Mouse (Mus musculus): Measurements from ENCODE around the gene Scgb1b30. TPM values are rescaled to one million over a fixed set of nuclear protein-coding genes. Genes with fewer than 3 reads are reported as not detected.
"Not testable (repeated sequence)": the region's sequence is repeated elsewhere in the genome, so short reads cannot be mapped to it uniquely, and the experiment has no call there.

Scgb1b30 gene
- not detected in 2 replicates for polyA plus RNA-seq (2015; fragmentation: Nextera tagmentation; extraction: Ambion mirVana)

GRCm38 (mm10) chr7:34094911-34095481 lies at the start of gene Scgb1b30:
Gene Scgb1b30, plus strand, starts transcription at chr7:34095431.
- no peak within 1 kb of the TSS for H3K9ac ChIP-seq (replicated peaks)

GRCm38 (mm10) chr7:34068132-34068531 lies 27.1 kb upstream of the Scgb1b30 start:
- H3K9ac ChIP-seq (replicated peaks); H3K4me1 ChIP-seq (replicated peaks); H3K27ac ChIP-seq; ATAC-seq; H3K4me3 ChIP-seq (replicated peaks); H3K36me3 ChIP-seq; H3K27me3 ChIP-seq; H3K4me2 ChIP-seq (replicated peaks); H3K9me3 ChIP-seq: not testable (repeated sequence)
- 83% methylated on average over 5 of the region's 5 CpGs for WGBS

More at GRCm38 (mm10) chr7:34094911-34095481, at the start of gene Scgb1b30:
- Histone ChIP-seq H3K4me2 (replicated peaks) (no peak within 1 kb of the TSS), H3K4me3 (replicated peaks) (no peak within 1 kb of the TSS), H3K4me1 (replicated peaks) (no peaks in the 10 kb centered on the region), H3K27ac (no peak within 1 kb of the TSS), H3K9me3 (peaks cover 12% of the 10 kb centered on the region; the same call in 1 of the 2 replicates), H3K36me3 (no peaks in the 10 kb centered on the region), H3K27me3 (no peaks in the 10 kb centered on the region)
- no peak for ATAC-seq
- WGBS = 75% methylated on average over 3 of the region's 3 CpGs

GRCm38 (mm10) chr7:34100002-34100401 lies 4.8 kb downstream of the Scgb1b30 start:
- 81% methylated on average over 2 of the region's 2 CpGs for WGBS
- H3K27me3 ChIP-seq = no peaks in the 10 kb centered on the region
- H3K36me3 ChIP-seq = no peaks in the 10 kb centered on the region
- H3K4me1 ChIP-seq (replicated peaks) = no peaks in the 10 kb centered on the region
- peaks cover 3% of the 10 kb centered on the region; the same call in 1 of the 2 replicates for H3K9me3 ChIP-seq
- H3K27ac ChIP-seq = no peak overlapping the region
- H3K4me3 ChIP-seq (replicated peaks) = no peak overlapping the region
- no peak overlapping the region for H3K9ac ChIP-seq (replicated peaks)
- H3K4me2 ChIP-seq (replicated peaks) = no peak overlapping the region
- ATAC-seq = no peak

DNA sequence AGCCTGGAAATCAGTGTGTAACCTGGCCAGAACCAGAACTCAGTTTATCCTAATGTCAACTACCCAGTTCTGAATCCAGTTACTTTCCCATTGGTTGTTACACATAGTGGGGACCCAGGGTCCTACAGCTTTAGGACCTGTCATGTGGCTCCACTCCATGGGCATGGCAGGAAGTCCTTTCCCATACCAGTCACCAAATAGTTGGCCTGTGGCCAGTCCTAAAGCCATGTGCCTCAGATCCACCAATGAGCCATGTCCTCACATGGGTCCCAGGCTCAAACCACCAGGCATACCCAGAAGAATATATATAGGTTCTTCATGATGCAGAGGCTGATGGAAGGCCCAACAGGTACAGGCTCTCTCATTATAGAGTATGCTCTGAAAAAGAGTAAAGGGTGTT lies 6.0 kb downstream of the Scgb1b30 start:
- Histone ChIP-seq H3K4me3 (replicated peaks) (no peak overlapping the region), H3K27ac (no peak overlapping the region), H3K4me1 (replicated peaks) (no peaks in the 10 kb centered on the region), H3K4me2 (replicated peaks) (no peak overlapping the region), H3K9me3 (no peaks in the 10 kb centered on the region; the same call in 1 of the 2 replicates), H3K9ac (replicated peaks) (no peak overlapping the region), H3K27me3 (no peaks in the 10 kb centered on the region), H3K36me3 (no peaks in the 10 kb centered on the region)
- ATAC-seq = no peak

DNA sequence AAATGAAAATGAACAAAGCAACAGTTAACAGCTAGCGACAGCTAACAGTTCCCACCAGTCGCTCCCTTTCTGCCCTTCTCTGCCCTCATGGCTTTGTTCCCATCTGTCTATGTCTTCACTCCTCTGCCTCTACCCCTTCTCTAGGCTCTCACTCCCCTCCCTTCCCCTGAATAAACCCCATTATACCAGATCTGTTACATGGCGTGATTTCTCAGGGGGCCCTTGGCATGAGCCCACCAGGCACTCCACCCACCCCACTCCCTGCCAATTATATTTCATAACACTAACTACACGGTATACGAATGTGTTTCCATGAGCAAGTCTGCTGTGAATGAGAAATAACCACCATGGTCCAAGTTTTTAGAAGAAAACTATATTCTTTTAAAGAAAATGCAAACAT lies 14.0 kb downstream of the Scgb1b30 start:
- Histone ChIP-seq H3K9me3 (no peaks in the 10 kb centered on the region), H3K4me1 (replicated peaks) (no peaks in the 10 kb centered on the region), H3K36me3 (peaks cover 34% of the 10 kb centered on the region), H3K27ac (no peak overlapping the region), H3K9ac (replicated peaks) (no peak overlapping the region), H3K4me3 (replicated peaks) (no peak overlapping the region), H3K27me3 (no peaks in the 10 kb centered on the region), H3K4me2 (replicated peaks) (no peak overlapping the region)
- WGBS = 74% methylated on average over 5 of the region's 5 CpGs
- ATAC-seq = peak; percentile 57

GRCm38 (mm10) chr7:34116601-34117000 lies 21.4 kb downstream of the Scgb1b30 start:
- H3K9me3 ChIP-seq = no peaks in the 10 kb centered on the region
- H3K4me3 ChIP-seq (replicated peaks) = no peak overlapping the region
- no peak overlapping the region for H3K4me2 ChIP-seq (replicated peaks)
- H3K27me3 ChIP-seq = no peaks in the 10 kb centered on the region
- H3K27ac ChIP-seq = no peak overlapping the region
- ATAC-seq = peak; percentile 4; the same call in 1 of the 2 replicates
- WGBS = 83% methylated on average over 3 of the region's 3 CpGs
- no peak overlapping the region for H3K9ac ChIP-seq (replicated peaks)
- no peaks in the 10 kb centered on the region for H3K4me1 ChIP-seq (replicated peaks)
- peaks cover 62% of the 10 kb centered on the region for H3K36me3 ChIP-seq

DNA sequence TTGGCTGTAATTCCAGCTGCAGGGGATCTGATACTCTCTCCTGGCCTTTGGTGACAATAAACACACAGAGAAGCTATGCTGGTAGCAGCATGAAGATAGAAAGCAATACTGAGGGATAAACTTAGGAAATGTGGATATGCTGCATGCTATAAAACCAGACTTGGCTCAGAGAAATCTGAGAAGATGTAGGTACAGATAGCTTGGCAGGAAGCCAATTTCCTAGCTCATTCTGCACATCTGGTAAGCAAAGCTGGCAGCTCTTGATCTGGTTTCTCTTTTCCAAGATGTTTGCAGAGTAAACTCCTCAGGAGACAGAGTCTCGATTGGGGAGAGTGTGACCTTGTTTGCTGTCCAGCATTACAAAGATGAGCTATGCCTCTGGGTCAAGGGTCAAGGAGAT lies 25.4 kb downstream of the Scgb1b30 start:
- peaks cover 27% of the 10 kb centered on the region for H3K36me3 ChIP-seq
- ATAC-seq; H3K4me1 ChIP-seq (replicated peaks); H3K9ac ChIP-seq (replicated peaks); H3K27ac ChIP-seq; H3K27me3 ChIP-seq; H3K4me2 ChIP-seq (replicated peaks); H3K4me3 ChIP-seq (replicated peaks); H3K9me3 ChIP-seq: not testable (repeated sequence)
- 56% methylated on average over 1 of the region's 1 CpGs for WGBS

DNA sequence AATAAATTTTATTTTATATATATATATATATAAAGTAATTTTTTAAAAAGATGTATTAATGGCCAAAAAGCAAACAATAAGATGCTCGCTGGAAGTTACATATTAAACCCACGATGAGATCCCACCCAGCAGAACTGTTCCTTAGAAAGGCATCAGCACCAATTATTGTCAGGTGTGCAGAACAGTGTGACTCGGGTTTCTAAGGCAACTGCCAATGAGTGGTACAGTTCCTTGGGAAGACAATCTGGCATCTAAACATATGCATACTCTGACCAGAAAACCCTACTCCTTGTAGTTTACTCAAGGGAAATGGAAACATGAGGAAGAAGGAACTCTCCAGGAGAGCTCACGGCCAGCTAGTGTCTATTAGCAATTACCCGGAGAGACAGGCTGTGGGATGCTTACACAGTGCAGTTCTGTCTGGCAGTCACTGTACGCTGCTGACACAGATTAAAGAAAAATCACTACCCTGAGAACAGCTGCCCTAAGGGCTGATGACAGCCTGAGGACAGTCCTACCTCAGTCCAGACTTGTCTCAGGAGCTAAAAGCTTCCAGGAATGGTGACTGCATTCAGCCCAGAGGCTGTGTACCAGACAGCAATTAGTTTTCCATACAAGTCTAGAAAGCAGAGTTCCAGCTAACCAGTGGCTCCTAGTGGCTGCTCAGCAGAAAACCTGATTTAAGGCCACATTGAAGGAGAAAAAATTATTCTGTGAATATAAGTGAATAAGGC lies 27.9 kb downstream of the Scgb1b30 start:
- Histone ChIP-seq H3K4me3 (replicated peaks) (no peak overlapping the region), H3K27ac (no peak overlapping the region), H3K4me1 (replicated peaks) (no peaks in the 10 kb centered on the region), H3K4me2 (replicated peaks) (no peak overlapping the region), H3K27me3 (no peaks in the 10 kb centered on the region), H3K9me3 (no peaks in the 10 kb centered on the region), H3K36me3 (peaks cover 12% of the 10 kb centered on the region), H3K9ac (replicated peaks) (no peak overlapping the region)
- peak; percentile 53 for ATAC-seq
- WGBS = 88% methylated on average over 6 of the region's 6 CpGs

DNA sequence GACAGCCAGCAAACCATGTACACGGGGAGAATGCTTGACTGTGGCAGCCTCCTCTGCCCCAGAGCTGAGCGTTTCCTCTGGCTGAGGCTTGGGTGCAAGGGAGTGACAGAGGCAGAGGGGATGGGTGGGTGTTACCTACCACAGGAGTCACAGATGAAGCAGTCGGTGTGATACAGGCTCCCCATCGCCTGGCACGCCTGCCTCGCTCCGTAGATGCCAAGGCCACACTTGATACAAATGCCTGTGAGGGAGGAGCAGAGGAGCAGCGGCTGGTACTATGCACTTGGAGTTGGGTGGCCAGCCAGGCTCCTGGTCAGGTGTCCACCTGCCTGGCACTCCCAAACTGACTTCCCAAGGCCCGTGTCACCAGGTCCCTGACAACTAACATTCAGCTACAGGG lies 30.1 kb downstream of the Scgb1b30 start:
- 91% methylated on average over 9 of the region's 9 CpGs for WGBS
- Histone ChIP-seq H3K9ac (replicated peaks) (no peak overlapping the region), H3K9me3 (no peaks in the 10 kb centered on the region), H3K4me1 (replicated peaks) (no peaks in the 10 kb centered on the region; the same call in 1 of the 2 replicates), H3K27me3 (no peaks in the 10 kb centered on the region), H3K36me3 (peaks cover 7% of the 10 kb centered on the region; the same call in 1 of the 2 replicates), H3K27ac (no peak overlapping the region), H3K4me3 (replicated peaks) (no peak overlapping the region), H3K4me2 (replicated peaks) (no peak overlapping the region)
- ATAC-seq = no peak

- H3K4me3 ChIP-seq (replicated peaks) = no peak overlapping the region
- no peaks in the 10 kb centered on the region for H3K27me3 ChIP-seq
- no peak overlapping the region for H3K4me2 ChIP-seq (replicated peaks)
- H3K4me1 ChIP-seq (replicated peaks) = peaks cover 7% of the 10 kb centered on the region
- ATAC-seq = no peak
- H3K9ac ChIP-seq (replicated peaks) = no peak overlapping the region
- 90% methylated on average over 3 of the region's 3 CpGs for WGBS
- H3K36me3 ChIP-seq = peaks cover 7% of the 10 kb centered on the region; the same call in 1 of the 2 replicates
- no peaks in the 10 kb centered on the region for H3K9me3 ChIP-seq
- H3K27ac ChIP-seq = no peak overlapping the region
Observed at GRCm38 (mm10) chr7:34126291-34126690, 31.1 kb downstream of the Scgb1b30 start.

- Histone ChIP-seq H3K9me3 (no peaks in the 10 kb centered on the region), H3K27ac (no peak overlapping the region), H3K4me3 (replicated peaks) (no peak overlapping the region), H3K9ac (replicated peaks) (no peak overlapping the region), H3K27me3 (no peaks in the 10 kb centered on the region), H3K4me2 (replicated peaks) (peak overlapping the region; percentile 62), H3K4me1 (replicated peaks) (peaks cover 18% of the 10 kb centered on the region), H3K36me3 (peaks cover 7% of the 10 kb centered on the region; the same call in 1 of the 2 replicates)
- 77% methylated on average over 3 of the region's 3 CpGs for WGBS
- ATAC-seq = no peak
Observed at GRCm38 (mm10) chr7:34131118-34131517, 35.9 kb downstream of the Scgb1b30 start.

DNA sequence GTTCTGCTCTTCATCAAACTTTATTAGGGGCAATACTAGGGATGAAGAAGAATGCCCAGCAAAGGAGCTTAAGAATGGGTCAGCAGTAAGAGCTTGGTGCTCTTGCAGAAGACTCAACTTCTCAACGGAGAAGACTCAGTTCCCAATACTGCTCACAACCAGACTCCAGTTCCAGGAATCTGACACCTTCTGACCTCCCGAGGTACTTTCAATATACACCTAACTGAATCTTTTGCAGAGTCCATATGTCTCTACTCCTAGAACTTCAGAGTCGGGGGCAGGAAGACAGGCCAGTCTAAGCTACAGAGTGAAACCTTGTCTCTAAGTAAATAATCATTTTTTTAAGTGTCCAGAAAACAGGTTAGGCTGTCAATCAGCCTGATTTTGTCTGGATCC lies 36.7 kb downstream of the Scgb1b30 start:
- peak; percentile 12 for ATAC-seq
- H3K4me2 ChIP-seq (replicated peaks) = peak overlapping the region; percentile 62
- 17% methylated on average over 3 of the region's 3 CpGs for WGBS

More for the DNA sequence above, 36.7 kb downstream of the Scgb1b30 start:
- Histone ChIP-seq H3K4me3 (replicated peaks) (peak overlapping the region; percentile 64), H3K36me3 (peaks cover 3% of the 10 kb centered on the region; the same call in 1 of the 2 replicates), H3K27ac (no peak overlapping the region), H3K27me3 (no peaks in the 10 kb centered on the region), H3K9me3 (no peaks in the 10 kb centered on the region), H3K4me1 (replicated peaks) (peaks cover 18% of the 10 kb centered on the region), H3K9ac (replicated peaks) (peak overlapping the region; percentile 82; the same call in 1 of the 2 replicates)
